Mouse (Mus musculus) brain, embryonic 14.5 days (tissue): ENCODE measurements around the gene H2afy2.

ENCODE experiments used
- CTCF ChIP-seq: fragments of 200-500 bp; IDR thresholded peaks from 2 replicates; pipeline ENCODE4 v1.5.1; 2012; ENCODE audit warnings: inconsistent platforms, mild to moderate bottlenecking, moderate library complexity, borderline replicate concordance; ENCODE audit not compliant: insufficient read depth, insufficient read length; ENCODE audit errors: extremely low read depth
- POLR2A ChIP-seq: fragments of 200-500 bp; IDR thresholded peaks from 2 replicates; pipeline ENCODE4 v1.6.1; 2012; ENCODE audit warnings: mild to moderate bottlenecking, inconsistent platforms, borderline replicate concordance; ENCODE audit not compliant: poor library complexity, insufficient read depth, insufficient read length, severe bottlenecking; ENCODE audit errors: extremely low read depth

- no peak for TF ChIP-seq POLR2A
- TF ChIP-seq CTCF, result no peak
These were observed 36.6 kb downstream of the H2afy2 start for GRCm38 (mm10) chr10:61747302-61747701.
